Mouse (Mus musculus): ENCODE measurements around the gene Serpina1f.

DNA sequence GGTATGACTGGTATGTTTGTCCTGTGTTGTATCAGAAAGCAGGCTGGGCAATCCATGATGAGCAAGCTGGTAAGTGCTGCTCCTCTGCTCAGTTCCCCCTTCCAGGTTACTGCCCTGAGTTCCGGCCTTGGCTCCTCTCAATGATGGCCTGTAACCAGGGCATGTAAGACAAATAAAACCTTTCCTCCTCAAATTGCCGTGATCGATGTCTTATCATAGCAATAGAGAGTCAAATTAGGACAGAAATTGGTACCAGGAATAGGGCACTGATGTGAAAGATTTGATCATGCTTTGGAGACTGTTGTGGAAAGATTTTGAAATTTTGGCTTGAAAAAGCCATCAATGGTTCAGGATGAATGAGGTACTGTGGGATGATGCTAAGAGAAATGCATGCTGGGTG lies 30.0 kb downstream of the Serpina1f start:
- TF ChIP-seq POLR2A (IDR thresholded peaks at IDR 0.05; ENCODE audit: insufficient read depth, low read depth, low read length) (no peak), CTCF (IDR thresholded peaks at IDR 0.05) (no peak), EP300 (IDR thresholded peaks at IDR 0.05; ENCODE audit: insufficient read depth, low read depth, low read length) (no peak)
